Mouse (Mus musculus) right cerebral cortex, adult 18-20 months (tissue): Measurements from ENCODE around the gene Ambra1.

Source experiments
- DNase-seq: peaks from one replicate; pipeline ENCODE4 v3.0.0; 2022; ENCODE audit warnings: mixed read lengths

The Ambra1 gene

DNA sequence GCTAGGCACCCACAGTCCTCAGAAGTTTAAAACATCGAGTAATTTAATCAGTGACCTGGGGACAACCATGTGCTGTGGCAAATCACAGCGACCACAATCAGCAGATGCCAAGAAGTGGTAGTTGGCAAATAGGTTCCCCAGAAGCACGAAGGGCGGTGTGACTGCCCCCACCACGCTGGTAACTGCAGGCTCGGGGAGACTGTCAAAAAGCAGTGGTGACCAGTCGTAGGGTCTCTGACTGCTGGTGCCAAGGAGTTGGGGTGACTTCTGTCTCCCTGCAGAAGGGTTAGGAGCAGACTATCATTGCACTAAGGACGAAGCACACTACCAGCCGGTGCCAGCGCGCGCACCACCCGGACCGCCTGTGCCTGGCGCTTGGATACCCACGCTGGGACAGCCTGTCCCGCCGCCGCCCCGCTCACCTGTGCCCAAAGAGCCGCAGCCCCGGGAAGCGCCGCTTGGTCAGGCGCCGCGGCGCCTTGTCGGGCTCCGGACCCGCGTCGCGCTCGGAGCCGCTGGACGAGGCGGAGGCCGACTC lies 233.0 kb downstream of the Ambra1 start:
- no peak for DNase-seq

DNA sequence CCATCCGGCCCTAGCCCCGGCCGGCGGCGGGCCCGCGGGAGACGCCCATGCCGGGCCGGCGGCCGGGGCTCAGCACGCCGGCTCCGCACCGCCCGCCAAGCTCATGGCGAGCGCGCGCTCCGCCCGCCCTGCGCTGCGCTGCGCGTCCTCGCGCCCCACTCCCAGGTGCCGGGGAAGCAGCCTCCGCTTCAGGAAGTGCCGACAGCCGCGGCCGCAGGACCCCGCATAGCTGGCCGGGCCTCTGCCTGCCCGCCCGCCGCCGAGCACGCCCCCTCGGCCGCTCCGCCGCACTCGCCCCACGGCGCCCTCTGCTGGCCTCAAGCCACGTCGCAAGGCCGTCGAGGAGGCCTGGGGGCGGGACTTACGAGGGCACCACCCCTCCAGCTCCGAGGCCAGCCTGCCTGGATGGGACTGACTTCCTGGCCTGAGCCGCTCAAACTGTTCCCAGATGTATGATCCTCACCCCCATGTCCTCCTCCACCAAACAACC lies 233.6 kb downstream of the Ambra1 start:
- peak; percentile 95 for DNase-seq

DNA sequence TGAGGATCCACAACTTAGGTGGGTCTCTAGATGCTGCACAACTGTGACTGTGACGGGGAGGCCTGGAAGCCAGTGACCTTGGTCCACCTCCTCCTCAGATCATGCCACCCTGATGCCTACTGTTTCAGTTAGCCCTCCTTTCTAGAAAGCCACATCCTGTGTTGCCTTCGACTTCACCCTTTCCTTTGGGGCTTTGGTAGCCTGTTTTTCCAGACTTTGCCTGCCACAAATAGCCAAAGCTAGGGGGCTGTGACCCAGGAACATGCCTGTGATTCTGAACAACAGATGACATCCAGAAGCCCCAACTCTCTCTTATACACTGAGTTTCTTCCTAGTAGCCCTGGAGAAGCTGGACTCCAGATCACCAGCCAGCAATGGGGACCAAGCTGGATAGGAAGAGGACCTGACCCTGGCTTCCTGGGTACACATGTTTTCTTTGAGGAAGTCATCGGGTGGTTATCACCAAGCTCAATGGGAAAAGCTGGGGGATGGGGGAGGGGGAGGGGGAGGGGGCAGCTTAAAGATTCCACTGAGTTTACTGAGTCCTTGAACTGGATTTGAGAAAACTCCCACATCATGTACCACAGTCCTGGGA lies 234.8 kb downstream of the Ambra1 start:
- no peak for DNase-seq

DNA sequence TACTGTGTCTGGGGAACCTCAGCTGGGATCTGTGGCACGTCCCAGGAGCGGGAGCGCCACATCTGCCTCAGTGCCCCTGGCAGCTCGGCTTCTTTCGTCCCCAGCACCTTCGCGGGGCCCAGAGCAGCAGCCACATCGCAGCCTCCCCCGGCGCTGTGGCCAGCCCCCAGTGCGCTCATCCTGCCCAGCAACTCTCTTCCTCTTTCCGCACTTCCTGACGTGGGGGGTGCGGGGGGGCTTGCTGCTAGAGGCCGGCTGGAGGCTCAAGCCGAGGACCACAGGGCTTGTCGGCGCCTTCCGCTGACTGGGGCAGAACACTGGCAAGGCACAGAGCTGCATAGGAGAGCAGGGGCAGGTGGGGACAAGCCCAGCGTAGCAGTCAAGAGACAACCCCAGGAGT lies 235.5 kb downstream of the Ambra1 start:
- no peak for DNase-seq

DNA sequence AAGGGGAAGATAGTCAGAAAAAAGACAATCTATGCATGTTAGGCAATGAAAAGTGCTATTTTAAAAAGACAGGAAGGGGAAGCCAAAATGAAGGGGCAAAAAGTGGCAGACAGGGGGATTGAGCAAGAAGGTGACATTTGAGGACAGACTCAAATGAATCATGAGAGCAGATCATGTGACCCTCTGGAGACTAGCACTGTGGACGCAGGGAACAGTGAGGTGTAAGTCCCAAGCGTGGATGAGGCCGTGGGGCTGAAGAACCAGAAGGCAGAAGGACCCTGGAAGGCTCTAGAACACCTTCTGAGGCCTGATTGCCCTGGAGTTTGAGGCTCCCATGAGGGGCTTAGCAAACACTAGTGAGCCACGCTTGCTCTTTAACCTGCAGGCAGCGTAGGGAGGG lies 236.4 kb downstream of the Ambra1 start:
- DNase-seq = no peak

DNA sequence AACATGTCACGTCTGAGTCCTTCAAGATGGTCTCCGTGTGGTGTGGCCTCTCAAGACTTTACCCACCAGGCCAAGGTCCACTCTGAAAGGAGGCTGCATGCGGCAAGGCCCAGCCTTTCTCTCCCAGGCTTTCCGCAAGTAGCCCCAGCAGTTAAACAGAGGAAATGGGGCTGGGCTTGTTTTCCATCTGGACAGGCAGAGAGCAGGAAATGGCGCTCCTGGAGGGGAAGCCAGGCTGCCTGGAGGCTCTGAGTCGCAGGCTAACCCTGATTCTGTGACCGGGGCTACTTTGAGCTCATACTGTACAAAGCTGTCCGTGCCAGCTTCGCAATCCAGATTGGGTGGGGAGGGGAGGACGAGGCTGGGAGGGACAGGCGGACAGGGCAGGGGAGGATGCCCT lies 238.0 kb downstream of the Ambra1 start:
- DNase-seq = no peak
